Mouse (Mus musculus) E14TG2a.4 (cell line): ENCODE data around the gene Dpf3.

Experiments used
- CTCF ChIP-seq: conservative IDR thresholded peaks from 2 replicates; pipeline ENCODE4 v1.5.1; 2014; ENCODE audit warnings: low read length
- POU5F1 ChIP-seq: IDR thresholded peaks from 2 replicates; pipeline ENCODE4 v1.6.1; 2014; ENCODE audit warnings: low read length, borderline replicate concordance

DNA sequence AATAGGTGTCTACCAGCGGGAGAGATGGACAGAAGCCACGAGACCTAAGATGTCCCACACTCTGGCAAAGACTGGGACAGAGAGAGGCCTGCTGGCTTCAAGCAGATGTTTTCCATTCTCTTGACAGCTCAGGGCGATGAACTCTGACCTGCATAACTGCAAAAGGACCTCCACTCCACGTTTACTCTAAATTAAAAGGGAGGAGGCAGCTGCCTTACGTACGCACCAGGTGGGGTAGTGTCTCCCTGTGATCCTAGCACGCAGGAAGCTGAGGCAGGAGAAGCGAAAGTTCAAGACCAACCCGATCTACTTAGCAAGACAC, 8.4 kb upstream of the Dpf3 start:
- TF ChIP-seq CTCF (no peak), POU5F1 (no peak)
